Mouse (Mus musculus): ENCODE data around the gene Mapk3.
"Not testable (repeated sequence)": the region's sequence is repeated elsewhere in the genome, so short reads cannot be mapped to it uniquely, and the experiment has no call there.

The Mapk3 gene

GRCm38 (mm10) chr7:126759050-126759671 is at the start of gene Mapk3:
Mapk3 (plus strand) TSS chr7:126759601.
- peak; percentile 92 to 93 for DNase-seq (ENCODE audit: low spot score in 2 of 2)

- no peak for DNase-seq (ENCODE audit: low spot score in 2 of 2)
Observed at GRCm38 (mm10) chr7:126710266-126710665, 49.1 kb upstream of the Mapk3 start.

GRCm38 (mm10) chr7:126711910-126712309 is 47.5 kb upstream of the Mapk3 start:
- DNase-seq (ENCODE audit: low spot score in 2 of 2) = no peak

- DNase-seq (ENCODE audit: low spot score in 2 of 2) = no peak
Observed at GRCm38 (mm10) chr7:126715679-126716078, 43.7 kb upstream of the Mapk3 start.

GRCm38 (mm10) chr7:126717566-126717965 is 41.8 kb upstream of the Mapk3 start:
- no peak for DNase-seq (ENCODE audit: low spot score in 2 of 2)

GRCm38 (mm10) chr7:126718787-126719337 is 40.5 kb upstream of the Mapk3 start:
- no peak for DNase-seq (ENCODE audit: low spot score in 2 of 2)

GRCm38 (mm10) chr7:126721635-126722034 is 37.8 kb upstream of the Mapk3 start:
- DNase-seq (ENCODE audit: low spot score in 2 of 2) = no peak

- no peak for DNase-seq (ENCODE audit: low spot score in 2 of 2)
Observed at GRCm38 (mm10) chr7:126725077-126725476, 34.3 kb upstream of the Mapk3 start.

GRCm38 (mm10) chr7:126725667-126726066 is 33.7 kb upstream of the Mapk3 start:
- no peak for DNase-seq (ENCODE audit: low spot score in 2 of 2)

- not testable (repeated sequence) for DNase-seq (ENCODE audit: low spot score in 2 of 2)
Observed at GRCm38 (mm10) chr7:126730256-126730789, 29.1 kb upstream of the Mapk3 start.

GRCm38 (mm10) chr7:126736122-126736521 is 23.3 kb upstream of the Mapk3 start:
- DNase-seq (ENCODE audit: low spot score in 2 of 2) = no peak

- DNase-seq (ENCODE audit: low spot score in 2 of 2) = no peak
Observed at GRCm38 (mm10) chr7:126739551-126739950, 19.9 kb upstream of the Mapk3 start.

- DNase-seq (ENCODE audit: low spot score in 2 of 2) = no peak
Observed at GRCm38 (mm10) chr7:126740132-126740735, 19.2 kb upstream of the Mapk3 start.

- no peak for DNase-seq (ENCODE audit: low spot score in 2 of 2)
Observed at GRCm38 (mm10) chr7:126740977-126741376, 18.4 kb upstream of the Mapk3 start.

- DNase-seq (ENCODE audit: low spot score in 2 of 2) = no peak
Observed at GRCm38 (mm10) chr7:126741452-126741851, 17.9 kb upstream of the Mapk3 start.

- no peak for DNase-seq (ENCODE audit: low spot score in 2 of 2)
Observed at GRCm38 (mm10) chr7:126741964-126742482, 17.4 kb upstream of the Mapk3 start.

GRCm38 (mm10) chr7:126746066-126746465 is 13.3 kb upstream of the Mapk3 start:
- DNase-seq (ENCODE audit: low spot score in 2 of 2) = peak in 1 of 2 experiments; percentile 55

- DNase-seq (ENCODE audit: low spot score in 2 of 2) = no peak
Observed at GRCm38 (mm10) chr7:126746798-126747197, 12.6 kb upstream of the Mapk3 start.

GRCm38 (mm10) chr7:126748824-126749223 is 10.6 kb upstream of the Mapk3 start:
- no peak for DNase-seq (ENCODE audit: low spot score in 2 of 2)

GRCm38 (mm10) chr7:126749582-126750343 is 9.6 kb upstream of the Mapk3 start:
- DNase-seq (ENCODE audit: low spot score in 2 of 2) = no peak

- peak; percentile 79 to 82 for DNase-seq (ENCODE audit: low spot score in 2 of 2)
Observed at GRCm38 (mm10) chr7:126754866-126755265, 4.5 kb upstream of the Mapk3 start.

- no peak for DNase-seq (ENCODE audit: low spot score in 2 of 2)
Observed at GRCm38 (mm10) chr7:126758539-126758938, 862 bp upstream of the Mapk3 start.

All from heart, adult 9 months (tissue).